Mouse (Mus musculus): ENCODE measurements around the gene Unc93b1. TPM values are rescaled to one million over a fixed set of nuclear protein-coding genes. Genes with fewer than 3 reads are reported as not detected.

The Unc93b1 gene
- 55.5 TPM for polyA plus RNA-seq (2014; fragmentation: Illumina TruSeq; extraction: RNeasy Lipid Tissue Mini Kit (QIAGEN cat#74804); ENCODE audit: low read depth, low replicate concordance)

GRCm38 (mm10) chr19:3935032-3935895 is at the start of gene Unc93b1:
Gene Unc93b1 (plus strand): TSS chr19:3935186.

DNA sequence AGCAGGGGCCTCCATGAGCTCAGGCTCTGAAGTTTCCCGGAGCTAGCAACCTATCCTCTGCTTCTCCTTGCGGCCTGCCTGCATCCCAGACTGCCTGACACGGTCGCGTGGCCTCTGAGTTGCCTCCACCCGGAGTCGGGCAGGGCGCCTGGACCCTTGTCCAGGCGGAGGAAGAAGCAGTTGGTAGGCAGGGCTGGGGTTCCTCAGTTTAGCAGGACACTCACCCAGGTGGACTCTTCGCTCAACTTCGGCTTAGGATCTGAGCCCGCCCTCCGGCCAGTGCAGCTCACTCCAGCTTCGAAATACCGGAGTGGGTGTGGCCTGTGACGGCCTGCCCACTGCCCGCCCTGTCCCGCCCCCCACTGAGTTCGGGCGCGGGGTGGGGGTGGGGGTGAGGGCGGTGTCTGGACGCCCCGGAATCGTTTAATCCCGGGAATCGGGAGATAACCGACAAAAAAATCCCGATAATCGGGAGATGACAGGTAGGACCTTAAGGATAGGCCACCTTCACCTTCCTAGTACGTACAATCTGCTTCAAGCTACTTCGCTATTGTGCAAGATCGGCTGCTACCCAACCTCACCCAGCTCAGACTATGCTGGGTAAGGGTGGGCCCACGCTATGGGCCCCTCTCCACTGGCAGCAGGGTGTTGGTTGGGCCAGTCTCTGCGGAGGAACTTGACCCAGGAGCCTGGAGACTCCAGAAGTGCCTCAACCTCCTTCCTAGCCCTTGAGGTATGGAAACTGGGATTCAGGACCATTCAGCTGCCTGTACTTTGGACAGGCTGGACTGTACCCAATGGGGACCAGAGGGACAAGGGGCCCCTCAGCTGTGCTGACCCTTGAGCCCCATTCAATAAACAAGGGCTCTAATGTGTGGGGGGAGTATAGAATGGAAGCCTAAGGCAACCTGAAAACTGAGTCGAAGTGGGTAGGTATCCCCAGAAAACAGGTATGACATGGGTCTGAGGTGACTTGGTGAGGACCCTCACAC is 27.9 kb upstream of the Unc93b1 start, which contains the start of gene Tcirg1:
Gene Tcirg1, minus strand, starts transcription at position 339 of the 992 bp plus-strand sequence.

DNA sequence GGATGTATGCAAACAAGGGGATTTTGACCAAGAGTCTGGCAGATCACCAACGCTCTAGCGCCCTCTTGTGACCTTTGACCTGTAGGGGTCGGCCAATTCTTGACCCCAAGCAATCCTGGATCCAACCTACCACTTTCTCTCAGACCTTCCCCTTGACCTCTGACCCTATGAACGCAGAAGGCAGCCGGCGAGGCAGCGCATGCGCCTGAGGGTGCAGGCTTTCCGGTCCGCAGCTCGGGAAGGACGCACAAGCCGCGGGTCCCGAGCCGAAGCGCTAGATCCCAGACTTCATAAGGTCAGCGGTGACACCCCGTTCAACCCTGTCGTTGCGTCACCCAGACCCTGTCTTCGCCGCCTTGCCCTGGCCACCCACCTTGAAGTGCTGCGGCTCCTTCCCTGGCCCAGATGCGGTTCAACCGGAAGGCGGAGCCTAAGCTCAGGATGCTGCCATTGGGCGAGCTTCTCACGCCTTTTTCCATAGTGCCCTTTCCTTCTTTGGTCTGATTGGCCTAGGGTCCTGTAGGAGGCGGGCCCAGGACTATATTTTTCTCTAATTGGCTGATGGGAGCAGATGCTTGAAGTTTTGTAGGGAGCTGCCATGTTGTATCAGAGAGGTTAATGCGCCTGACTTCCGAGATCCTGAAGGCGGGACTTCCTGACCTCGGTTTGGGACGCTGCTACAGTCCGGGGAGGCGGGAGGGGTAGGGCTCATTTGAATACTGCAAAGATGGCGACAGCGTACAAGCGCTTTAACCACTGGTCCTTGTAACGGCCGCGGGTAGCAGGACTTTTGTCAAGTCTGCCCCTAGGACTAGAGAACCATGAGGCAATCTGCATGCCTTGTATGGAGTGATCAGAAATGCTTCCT is 22.4 kb upstream of the Unc93b1 start, which contains the start of gene Ndufs8:
Gene Ndufs8, minus strand, starts transcription at position 438 of the 868 bp plus-strand sequence.

DNA sequence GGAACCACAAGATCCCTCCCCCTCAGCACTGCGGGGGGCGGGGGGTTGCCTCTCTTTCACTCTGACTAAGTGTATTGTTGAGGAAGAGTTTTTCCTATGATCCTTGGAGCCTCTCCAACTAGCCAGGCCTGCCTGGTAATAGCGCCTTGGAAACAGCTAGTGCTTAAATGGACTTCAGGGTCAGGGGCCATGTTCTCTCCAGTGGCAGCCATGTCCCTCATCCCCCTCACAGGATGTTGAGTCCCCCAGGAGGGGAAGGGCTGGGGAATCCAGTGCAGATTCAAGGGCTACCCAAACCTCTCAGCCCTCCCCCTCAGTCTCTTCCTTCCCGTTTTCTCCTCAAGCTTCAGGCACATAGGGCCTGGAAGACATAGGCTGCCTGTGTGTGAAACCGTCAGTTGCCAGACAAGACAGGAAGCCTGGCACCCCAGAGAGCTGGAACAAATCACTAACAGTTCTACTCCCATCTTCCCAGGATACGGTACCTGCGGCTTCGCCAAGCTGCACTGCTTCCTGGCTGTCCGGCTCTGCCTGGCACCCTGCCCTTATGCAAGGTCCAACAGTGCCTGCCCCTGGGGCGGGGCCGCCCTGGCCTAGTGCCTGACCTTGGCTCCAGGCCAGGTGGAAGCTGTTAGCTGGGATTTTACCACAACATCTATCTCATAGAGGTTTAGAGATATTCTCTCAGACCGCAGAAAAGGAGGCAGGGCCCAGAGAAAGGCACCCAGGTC is 5.6 kb upstream of the Unc93b1 start, which contains the start of gene Aldh3b1:
Gene Aldh3b1, minus strand, starts transcription at position 598 of the 731 bp plus-strand sequence.

GRCm38 (mm10) chr19:3958470-3958869 is 23.5 kb downstream of the Unc93b1 start, which contains the start of gene Aldh3b3:
Gene Aldh3b3 (plus strand): TSS chr19:3958645.

GRCm38 (mm10) chr19:3972229-3972628 is 37.2 kb downstream of the Unc93b1 start, which contains the start of gene Aldh3b2:
Gene Aldh3b2 (plus strand): TSS chr19:3972328.

GRCm38 (mm10) chr19:3986334-3986733 is 51.3 kb downstream of the Unc93b1 start, which contains the start of gene Acy3:
Gene Acy3 (plus strand): TSS chr19:3986570.

DNA sequence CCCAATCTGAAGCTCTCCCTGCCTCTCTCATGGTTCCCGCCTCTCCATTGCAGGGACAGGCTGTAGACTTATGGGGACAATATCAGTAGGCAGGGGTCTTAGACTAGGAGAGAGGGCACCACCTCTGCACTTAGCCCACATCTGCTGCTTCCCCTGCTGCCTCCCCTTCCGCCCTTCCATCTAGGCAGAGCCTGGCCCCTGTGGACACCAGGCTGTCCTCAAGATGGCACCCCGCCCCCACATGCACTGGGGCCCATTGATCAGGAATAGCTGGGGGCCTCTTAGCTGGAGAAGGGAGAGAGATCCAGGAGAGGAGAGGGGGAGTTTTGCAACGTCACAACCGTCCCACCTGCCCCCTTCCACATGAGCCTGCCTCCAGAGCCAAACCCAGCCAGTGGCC is 57.4 kb downstream of the Unc93b1 start, which contains the start of gene Tbx10:
Gene Tbx10, plus strand, starts transcription at position 337 of the 400 bp plus-strand sequence.

Other genes starting within 250 kb of the Unc93b1 start
- 50.7 TPM for gene Lrp5, start 248.6 kb upstream of the Unc93b1 start, polyA plus RNA-seq (2014; fragmentation: Illumina TruSeq; extraction: RNeasy Lipid Tissue Mini Kit (QIAGEN cat#74804); ENCODE audit: low read depth, low replicate concordance)
- 23.8 TPM for gene 1810055G02Rik, start 226.9 kb upstream of the Unc93b1 start, polyA plus RNA-seq (2014; fragmentation: Illumina TruSeq; extraction: RNeasy Lipid Tissue Mini Kit (QIAGEN cat#74804); ENCODE audit: low read depth, low replicate concordance)
- gene Kmt5b, start 167.8 kb upstream of the Unc93b1 start, polyA plus RNA-seq (2014; fragmentation: Illumina TruSeq; extraction: RNeasy Lipid Tissue Mini Kit (QIAGEN cat#74804); ENCODE audit: low read depth, low replicate concordance) = 34.3 TPM
- gene Chka, start 83.4 kb upstream of the Unc93b1 start, polyA plus RNA-seq (2014; fragmentation: Illumina TruSeq; extraction: RNeasy Lipid Tissue Mini Kit (QIAGEN cat#74804); ENCODE audit: low read depth, low replicate concordance) = 57.2 TPM
- gene Tcirg1, start 28.1 kb upstream of the Unc93b1 start, polyA plus RNA-seq (2014; fragmentation: Illumina TruSeq; extraction: RNeasy Lipid Tissue Mini Kit (QIAGEN cat#74804); ENCODE audit: low read depth, low replicate concordance) = 33.4 TPM
- 112 TPM for gene Ndufs8, start 22.4 kb upstream of the Unc93b1 start, polyA plus RNA-seq (2014; fragmentation: Illumina TruSeq; extraction: RNeasy Lipid Tissue Mini Kit (QIAGEN cat#74804); ENCODE audit: low read depth, low replicate concordance)
- 8.3 TPM for gene Aldh3b1, start 5.4 kb upstream of the Unc93b1 start, polyA plus RNA-seq (2014; fragmentation: Illumina TruSeq; extraction: RNeasy Lipid Tissue Mini Kit (QIAGEN cat#74804); ENCODE audit: low read depth, low replicate concordance)
- gene Aldh3b3, start 23.5 kb downstream of the Unc93b1 start, polyA plus RNA-seq (2014; fragmentation: Illumina TruSeq; extraction: RNeasy Lipid Tissue Mini Kit (QIAGEN cat#74804); ENCODE audit: low read depth, low replicate concordance) = 0.15 TPM
- gene Aldh3b2, start 37.1 kb downstream of the Unc93b1 start, polyA plus RNA-seq (2014; fragmentation: Illumina TruSeq; extraction: RNeasy Lipid Tissue Mini Kit (QIAGEN cat#74804); ENCODE audit: low read depth, low replicate concordance) = 10.9 TPM
- gene Acy3, start 51.4 kb downstream of the Unc93b1 start, polyA plus RNA-seq (2014; fragmentation: Illumina TruSeq; extraction: RNeasy Lipid Tissue Mini Kit (QIAGEN cat#74804); ENCODE audit: low read depth, low replicate concordance) = 32.3 TPM
- gene Tbx10, start 57.6 kb downstream of the Unc93b1 start, polyA plus RNA-seq (2014; fragmentation: Illumina TruSeq; extraction: RNeasy Lipid Tissue Mini Kit (QIAGEN cat#74804); ENCODE audit: low read depth, low replicate concordance) = not detected
- gene Nudt8, start 65.4 kb downstream of the Unc93b1 start, polyA plus RNA-seq (2014; fragmentation: Illumina TruSeq; extraction: RNeasy Lipid Tissue Mini Kit (QIAGEN cat#74804); ENCODE audit: low read depth, low replicate concordance) = 25.3 TPM
- 2.5 TPM for gene Gm49405, start 65.4 kb downstream of the Unc93b1 start, polyA plus RNA-seq (2014; fragmentation: Illumina TruSeq; extraction: RNeasy Lipid Tissue Mini Kit (QIAGEN cat#74804); ENCODE audit: low read depth, low replicate concordance)
- 3.2 TPM for gene Doc2g, start 68.1 kb downstream of the Unc93b1 start, polyA plus RNA-seq (2014; fragmentation: Illumina TruSeq; extraction: RNeasy Lipid Tissue Mini Kit (QIAGEN cat#74804); ENCODE audit: low read depth, low replicate concordance)
- gene Ndufv1, start 77.6 kb downstream of the Unc93b1 start, polyA plus RNA-seq (2014; fragmentation: Illumina TruSeq; extraction: RNeasy Lipid Tissue Mini Kit (QIAGEN cat#74804); ENCODE audit: low read depth, low replicate concordance) = 124 TPM
- 408 TPM for gene Gstp1, start 102.8 kb downstream of the Unc93b1 start, polyA plus RNA-seq (2014; fragmentation: Illumina TruSeq; extraction: RNeasy Lipid Tissue Mini Kit (QIAGEN cat#74804); ENCODE audit: low read depth, low replicate concordance)
- 25.3 TPM for gene Gstp2, start 110.8 kb downstream of the Unc93b1 start, polyA plus RNA-seq (2014; fragmentation: Illumina TruSeq; extraction: RNeasy Lipid Tissue Mini Kit (QIAGEN cat#74804); ENCODE audit: low read depth, low replicate concordance)
- 0.71 TPM for gene Gstp3, start 124.4 kb downstream of the Unc93b1 start, polyA plus RNA-seq (2014; fragmentation: Illumina TruSeq; extraction: RNeasy Lipid Tissue Mini Kit (QIAGEN cat#74804); ENCODE audit: low read depth, low replicate concordance)
- not detected for gene Cabp2, start 146.4 kb downstream of the Unc93b1 start, polyA plus RNA-seq (2014; fragmentation: Illumina TruSeq; extraction: RNeasy Lipid Tissue Mini Kit (QIAGEN cat#74804); ENCODE audit: low read depth, low replicate concordance)
- gene Cdk2ap2, start 162.0 kb downstream of the Unc93b1 start, polyA plus RNA-seq (2014; fragmentation: Illumina TruSeq; extraction: RNeasy Lipid Tissue Mini Kit (QIAGEN cat#74804); ENCODE audit: low read depth, low replicate concordance) = 93.4 TPM
- gene Pitpnm1, start 164.8 kb downstream of the Unc93b1 start, polyA plus RNA-seq (2014; fragmentation: Illumina TruSeq; extraction: RNeasy Lipid Tissue Mini Kit (QIAGEN cat#74804); ENCODE audit: low read depth, low replicate concordance) = 29.6 TPM
- 74.7 TPM for gene Aip, start 190.7 kb downstream of the Unc93b1 start, polyA plus RNA-seq (2014; fragmentation: Illumina TruSeq; extraction: RNeasy Lipid Tissue Mini Kit (QIAGEN cat#74804); ENCODE audit: low read depth, low replicate concordance)
- 0.19 TPM for gene Gpr152, start 204.6 kb downstream of the Unc93b1 start, polyA plus RNA-seq (2014; fragmentation: Illumina TruSeq; extraction: RNeasy Lipid Tissue Mini Kit (QIAGEN cat#74804); ENCODE audit: low read depth, low replicate concordance)
- 1.1 TPM for gene Cabp4, start 208.8 kb downstream of the Unc93b1 start, polyA plus RNA-seq (2014; fragmentation: Illumina TruSeq; extraction: RNeasy Lipid Tissue Mini Kit (QIAGEN cat#74804); ENCODE audit: low read depth, low replicate concordance)
- 169 TPM for gene Coro1b, start 213.4 kb downstream of the Unc93b1 start, polyA plus RNA-seq (2014; fragmentation: Illumina TruSeq; extraction: RNeasy Lipid Tissue Mini Kit (QIAGEN cat#74804); ENCODE audit: low read depth, low replicate concordance)
- 3.3 TPM for gene Ptprcap, start 218.4 kb downstream of the Unc93b1 start, polyA plus RNA-seq (2014; fragmentation: Illumina TruSeq; extraction: RNeasy Lipid Tissue Mini Kit (QIAGEN cat#74804); ENCODE audit: low read depth, low replicate concordance)
- gene Rps6kb2, start 228.2 kb downstream of the Unc93b1 start, polyA plus RNA-seq (2014; fragmentation: Illumina TruSeq; extraction: RNeasy Lipid Tissue Mini Kit (QIAGEN cat#74804); ENCODE audit: low read depth, low replicate concordance) = 27.2 TPM
- gene Carns1, start 240.3 kb downstream of the Unc93b1 start, polyA plus RNA-seq (2014; fragmentation: Illumina TruSeq; extraction: RNeasy Lipid Tissue Mini Kit (QIAGEN cat#74804); ENCODE audit: low read depth, low replicate concordance) = 5.1 TPM